Mouse (Mus musculus) embryonic stem cell, embryonic (primary cell): ENCODE data around the gene Dph1.

Source experiments
- CTCF ChIA-PET, 4 experiments: fragments of 300-600 bp in 2 of 4; fragments of 350-600 bp in 2 of 4; sonication (Branson Sonifier 250); formaldehyde crosslinking; loops; one replicate each; lab custom pipeline; 2022; ENCODE audit warnings: inconsistent platforms in 2 of 4; lab: Charles Lee
- POLR2A ChIA-PET, 4 experiments: fragments of 300-600 bp in 2 of 4; fragments of 350-600 bp in 2 of 4; sonication (Branson Sonifier 250); formaldehyde crosslinking; loops; one replicate each; lab custom pipeline; 2022; ENCODE audit warnings: antibody characterized with exemption in 4 of 4, inconsistent platforms in 1 of 4; lab: Charles Lee

Dph1 gene

GRCm38 (mm10) chr11:75212031-75212667, 21.1 kb upstream of the Dph1 start:
- POLR2A ChIA-PET: interaction anchor here in 2 of 4 experiments (0.9 to 3.4 kb wide), 3 partner anchors 17 to 249 kb away, joined by 3 to 17 read pairs (median 3); partner anchors contain the start of genes Rpa1 (in 1 of the 2), Rtn4rl1 (in 1 of the 2), Smyd4 (in 1 of the 2) and Tlcd2 (in 1 of the 2)

GRCm38 (mm10) chr11:75210755-75211154, 19.7 kb upstream of the Dph1 start:
- ChIA-PET POLR2A (interaction anchor here in 1 of 4 experiments (0.6 to 0.7 kb wide), 4 partner anchors 14 to 560 kb away, joined by 3 to 5 read pairs (median 4); no protein-coding TSS in a partner anchor), CTCF (interaction anchor here in 2 of 4 experiments (0.6 to 1.8 kb wide), 2 partner anchors 21 kb away, joined by 4 to 6 read pairs; no protein-coding TSS in a partner anchor)

More at GRCm38 (mm10) chr11:75212031-75212667, 21.1 kb upstream of the Dph1 start:
- CTCF ChIA-PET: interaction anchor here in 2 of 4 experiments (0.6 kb wide), 3 partner anchors 61 to 288 kb away, joined by 3 read pairs; no protein-coding TSS in a partner anchor

GRCm38 (mm10) chr11:75210093-75210492, 19.1 kb upstream of the Dph1 start:
- CTCF ChIA-PET: interaction anchor here in 3 of 4 experiments (0.6 to 1.8 kb wide), 4 partner anchors 17 to 190 kb away, joined by 3 to 6 read pairs (median 4); no protein-coding TSS in a partner anchor
- POLR2A ChIA-PET: interaction anchor here in 2 of 4 experiments (0.6 to 2.0 kb wide), 4 partner anchors 10 to 41 kb away, joined by 3 to 7 read pairs (median 4); partner anchors contain the start of gene Hic1 (in 1 of the 2)

GRCm38 (mm10) chr11:75209363-75209762, 18.3 kb upstream of the Dph1 start:
- ChIA-PET CTCF (interaction anchor here in 2 of 4 experiments (0.6 to 1.8 kb wide), 2 partner anchors 22 to 191 kb away, joined by 4 read pairs; no protein-coding TSS in a partner anchor), POLR2A (interaction anchor here in 1 of 4 experiments (2.0 kb wide), 1 partner anchor 10 kb away, joined by 7 read pairs; no protein-coding TSS in a partner anchor)

- ChIA-PET POLR2A (interaction anchor here (0.6 to 2.4 kb wide), 16 partner anchors 8 to 382 kb away, joined by 3 to 13 read pairs (median 4); partner anchors contain the start of genes Dph1 (in 1 of the 4), Ovca2 (in 1 of the 4), Pitpna (in 1 of the 4) and Rpa1 (in 1 of the 4)), CTCF (interaction anchor here in 2 of 4 experiments (0.6 to 1.9 kb wide), 4 partner anchors 14 to 58 kb away, joined by 3 to 15 read pairs (median 6); partner anchors contain the start of genes Dph1 (in 1 of the 2) and Hic1 (in 1 of the 2))
These were observed 15.3 kb upstream of the Dph1 start for GRCm38 (mm10) chr11:75206347-75206746.

- ChIA-PET POLR2A (interaction anchor here in 2 of 4 experiments (0.7 to 2.4 kb wide), 7 partner anchors 8 to 366 kb away, joined by 3 to 12 read pairs (median 6); partner anchors contain the start of gene Tlcd2 (in 1 of the 2)), CTCF (interaction anchor here in 2 of 4 experiments (0.5 to 1.4 kb wide), 4 partner anchors 12 to 306 kb away, joined by 3 to 4 read pairs (median 4); no protein-coding TSS in a partner anchor)
These were observed 13.4 kb upstream of the Dph1 start for GRCm38 (mm10) chr11:75204472-75204871.

- ChIA-PET POLR2A (interaction anchor here in 2 of 4 experiments (0.7 to 2.1 kb wide), 8 partner anchors 9 to 365 kb away, joined by 3 to 12 read pairs (median 4); partner anchors contain the start of gene Tlcd2 (in 1 of the 2)), CTCF (interaction anchor here in 2 of 4 experiments (0.5 to 1.4 kb wide), 5 partner anchors 13 to 223 kb away, joined by 3 to 4 read pairs (median 3); no protein-coding TSS in a partner anchor)
These were observed 12.9 kb upstream of the Dph1 start for GRCm38 (mm10) chr11:75203926-75204325.

- ChIA-PET POLR2A (interaction anchor here in 1 of 4 experiments (0.6 to 1.0 kb wide), 3 partner anchors 13 to 94 kb away, joined by 3 to 4 read pairs (median 3); no protein-coding TSS in a partner anchor), CTCF (interaction anchor here in 2 of 4 experiments (0.7 kb wide), 2 partner anchors 89 to 192 kb away, joined by 3 read pairs; no protein-coding TSS in a partner anchor)
These were observed 10.7 kb upstream of the Dph1 start for GRCm38 (mm10) chr11:75201721-75202120.

- ChIA-PET POLR2A (interaction anchor here in 1 of 4 experiments (0.9 to 1.0 kb wide), 2 partner anchors 14 to 94 kb away, joined by 3 read pairs; no protein-coding TSS in a partner anchor), CTCF (no interaction called here)
These were observed 9.9 kb upstream of the Dph1 start for GRCm38 (mm10) chr11:75200935-75201334.

GRCm38 (mm10) chr11:75199951-75200350, 8.9 kb upstream of the Dph1 start:
- POLR2A ChIA-PET: interaction anchor here in 2 of 4 experiments (0.7 to 1.7 kb wide), 7 partner anchors 9 to 310 kb away, joined by 3 to 7 read pairs (median 3); partner anchors contain the start of genes Rilp (in 1 of the 2), Rpa1 (in 1 of the 2) and Smyd4 (in 1 of the 2)
- CTCF ChIA-PET: interaction anchor here in 2 of 4 experiments (0.6 to 1.5 kb wide), 3 partner anchors 14 to 358 kb away, joined by 3 to 9 read pairs (median 5); no protein-coding TSS in a partner anchor

- CTCF ChIA-PET: no interaction called here
These were observed 7.8 kb upstream of the Dph1 start for GRCm38 (mm10) chr11:75198792-75199191.

GRCm38 (mm10) chr11:75197956-75198355, 6.9 kb upstream of the Dph1 start:
- ChIA-PET POLR2A (interaction anchor here in 3 of 4 experiments (0.5 to 1.5 kb wide), 12 partner anchors 9 to 361 kb away, joined by 3 to 4 read pairs (median 3); partner anchors contain the start of gene Hic1 (in 1 of the 3)), CTCF (interaction anchor here in 1 of 4 experiments (0.6 to 0.9 kb wide), 2 partner anchors 107 to 313 kb away, joined by 3 to 6 read pairs; no protein-coding TSS in a partner anchor)

More at GRCm38 (mm10) chr11:75198792-75199191, 7.8 kb upstream of the Dph1 start:
- POLR2A ChIA-PET: interaction anchor here in 2 of 4 experiments (0.9 to 1.7 kb wide), 4 partner anchors 16 to 149 kb away, joined by 3 to 5 read pairs (median 3); partner anchors contain the start of genes Rpa1 (in 1 of the 2) and Smyd4 (in 1 of the 2)

GRCm38 (mm10) chr11:75196131-75196530, 5.1 kb upstream of the Dph1 start:
- ChIA-PET POLR2A (interaction anchor here in 3 of 4 experiments (0.6 to 3.4 kb wide), 19 partner anchors 9 to 432 kb away, joined by 3 to 17 read pairs (median 4); partner anchors contain the start of gene Tlcd2 (in 1 of the 3)), CTCF (interaction anchor here in 3 of 4 experiments (0.6 to 4.7 kb wide), 7 partner anchors 26 to 517 kb away, joined by 3 to 43 read pairs (median 3); partner anchors contain the start of gene Hic1 (in 1 of the 3))

- CTCF ChIA-PET: interaction anchor here (0.5 to 4.7 kb wide), 15 partner anchors 12 to 354 kb away, joined by 3 to 43 read pairs (median 4); partner anchors contain the start of gene Hic1 (in 2 of the 4)
- POLR2A ChIA-PET: interaction anchor here (0.6 to 6.9 kb wide), 29 partner anchors 9 to 360 kb away, joined by 3 to 42 read pairs (median 3); partner anchors contain the start of genes Tlcd2 (in 2 of the 4), Hic1 (in 1 of the 4), Ovca2 (in 1 of the 4) and Rilp (in 1 of the 4)
These were observed 3.9 kb upstream of the Dph1 start for GRCm38 (mm10) chr11:75194850-75195461.

GRCm38 (mm10) chr11:75194121-75194849, 3.2 kb upstream of the Dph1 start:
- ChIA-PET POLR2A (interaction anchor here (0.6 to 6.9 kb wide), 34 partner anchors 10 to 538 kb away, joined by 3 to 42 read pairs (median 4); partner anchors contain the start of genes Hic1 (in 1 of the 4), Ovca2 (in 1 of the 4), Rilp (in 1 of the 4) and Rpa1 (in 1 of the 4)), CTCF (interaction anchor here (0.8 to 4.9 kb wide), 19 partner anchors 21 to 213 kb away, joined by 3 to 43 read pairs (median 4); partner anchors contain the start of gene Hic1 (in 2 of the 4))
